Mouse (Mus musculus): ENCODE measurements around the gene Tbl3.

DNA sequence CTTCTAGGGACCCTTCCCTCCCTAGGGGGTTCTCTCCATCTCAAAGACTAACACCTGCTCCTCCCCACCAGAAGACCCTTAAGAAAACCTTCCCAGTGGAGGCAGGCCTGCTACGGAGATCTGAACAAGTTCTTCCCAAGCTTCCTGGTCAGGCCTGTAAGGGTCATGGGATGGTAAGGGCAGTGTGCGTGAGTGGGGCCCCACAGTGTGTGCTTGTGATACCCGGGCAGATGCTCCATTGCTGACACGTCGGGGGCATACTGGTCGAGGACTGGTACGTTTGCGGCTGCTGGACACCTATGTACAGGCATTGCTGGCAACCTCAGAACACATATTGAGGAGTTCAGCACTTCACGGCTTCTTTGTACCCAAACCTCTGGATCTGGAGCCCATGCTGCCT, 8.7 kb downstream of the Tbl3 start:
- TF ChIP-seq POLR2A (IDR thresholded peaks at IDR 0.05; ENCODE audit: low read depth, low read length), result no peak
- no peak for TF ChIP-seq CTCF (IDR thresholded peaks at IDR 0.05; ENCODE audit: extremely low read depth, insufficient read length, insufficient replicate concordance, low read depth, low read length)
